Mouse (Mus musculus) embryonic facial prominence, embryonic 11.5 days (tissue): ENCODE results near the gene Gbe1. TPM values are rescaled to one million over a fixed set of nuclear protein-coding genes. Genes with fewer than 3 reads are reported as not detected.

ENCODE experiments used
- ATAC-seq: fragments of 200-750 bp; cut with Nextera tagmentation; replicated peaks from 2 replicates; pipeline ENCODE4 v1.8.0; 2017; ENCODE audit warnings: low read depth; ENCODE audit not compliant: insufficient number of reproducible peaks, low FRiP score, low TSS enrichment
- DNase-seq: peaks from one replicate; pipeline ENCODE4 v3.0.0-alpha.2; 2015; ENCODE audit warnings: low spot score
- H3K27ac ChIP-seq: fragments of 300-500 bp; sonication (generic); replicated peaks from 2 replicates; pipeline ENCODE4 v1.5.1; 2014; ENCODE audit warnings: mild to moderate bottlenecking, low read depth, low read length, control low read depth
- H3K27me3 ChIP-seq: fragments of 300-500 bp; sonication (generic); 2 replicates; pipeline ENCODE4 v1.6.1; 2014; ENCODE audit warnings: mild to moderate bottlenecking, low read length, moderate library complexity, mixed read lengths; ENCODE audit not compliant: control insufficient read depth, insufficient read depth
- H3K36me3 ChIP-seq: fragments of 300-500 bp; sonication (generic); replicated peaks from 2 replicates; pipeline ENCODE4 v1.6.1; 2014; ENCODE audit warnings: low read depth, mild to moderate bottlenecking, low read length, moderate library complexity, mixed read lengths; ENCODE audit not compliant: control insufficient read depth, insufficient read depth
- H3K4me1 ChIP-seq: fragments of 300-500 bp; sonication (generic); 2 replicates; pipeline ENCODE4 v1.6.1; 2014; ENCODE audit warnings: low read length, mixed read lengths; ENCODE audit not compliant: control insufficient read depth, insufficient read depth
- H3K4me2 ChIP-seq: fragments of 300-500 bp; sonication (generic); 2 replicates; pipeline ENCODE4 v1.6.1; 2014; ENCODE audit warnings: low read depth, mild to moderate bottlenecking, control low read depth, low read length, moderate library complexity
- H3K4me3 ChIP-seq: fragments of 300-500 bp; sonication (generic); 2 replicates; pipeline ENCODE4 v1.5.1; 2014; ENCODE audit warnings: low read depth, low read length, control low read depth
- H3K9ac ChIP-seq: fragments of 300-500 bp; sonication (generic); replicated peaks from 2 replicates; pipeline ENCODE4 v1.6.1; 2014; ENCODE audit warnings: mild to moderate bottlenecking, control low read depth, low read length
- H3K9me3 ChIP-seq: fragments of 300-500 bp; sonication (generic); replicated peaks from 2 replicates; pipeline ENCODE4 v1.6.1; 2016; ENCODE audit warnings: mild to moderate bottlenecking, low read length, inconsistent platforms, mixed read lengths; ENCODE audit not compliant: control insufficient read depth
- WGBS: fragments of 180-500 bp; shearing (Covaris S2); extraction: QIAGEN DNeasy Blood & Tissue Kit; methylation state at CpG from one replicate; pipeline ENCODE4 v1.1.7; 2014; 5-methylcytosine and 5-hydroxymethylcytosine counted together
- polyA plus RNA-seq: library from polyadenylated mRNA; unstranded; fragments of >200 nt; fragmentation: Nextera tagmentation; extraction: Ambion mirVana; gene quantifications from 2 replicates; pipeline ENCODE4 v1.2.1, GENCODE M21; 2014

Gene Gbe1
- polyA plus RNA-seq, 1 experiment from 2014 or later = 20.3 TPM

GRCm38 (mm10) chr16:70608358-70608757 is 294.6 kb downstream of the Gbe1 start:
- DNase-seq = no peak
- H3K4me1 ChIP-seq = no peaks in the 10 kb centered on the region
- no peak for ATAC-seq
- no peaks in the 10 kb centered on the region for H3K27me3 ChIP-seq
- H3K9me3 ChIP-seq = no peaks in the 10 kb centered on the region
- no peak overlapping the region for H3K4me2 ChIP-seq
- no peak overlapping the region for H3K9ac ChIP-seq
- H3K27ac ChIP-seq = no peak overlapping the region
- H3K4me3 ChIP-seq = no peak overlapping the region
- no peaks in the 10 kb centered on the region for H3K36me3 ChIP-seq
- WGBS = 85% methylated on average over 2 of the region's 2 CpGs

GRCm38 (mm10) chr16:70617691-70618090 is 303.9 kb downstream of the Gbe1 start:
- no peaks in the 10 kb centered on the region for H3K9me3 ChIP-seq
- ATAC-seq = no peak
- H3K27me3 ChIP-seq = no peaks in the 10 kb centered on the region
- no peak overlapping the region for H3K4me2 ChIP-seq
- DNase-seq = no peak
- H3K36me3 ChIP-seq = no peaks in the 10 kb centered on the region
- 89% methylated on average over 1 of the region's 1 CpGs for WGBS
- H3K4me3 ChIP-seq = no peak overlapping the region
- H3K27ac ChIP-seq = no peak overlapping the region
- H3K4me1 ChIP-seq = no peaks in the 10 kb centered on the region
- no peak overlapping the region for H3K9ac ChIP-seq

GRCm38 (mm10) chr16:70618168-70618567 is 304.4 kb downstream of the Gbe1 start:
- 73% methylated on average over 3 of the region's 3 CpGs for WGBS
- ATAC-seq (no peak), DNase-seq (no peak)
- Histone ChIP-seq H3K9ac (no peak overlapping the region), H3K27ac (no peak overlapping the region), H3K4me2 (no peak overlapping the region), H3K36me3 (no peaks in the 10 kb centered on the region), H3K27me3 (no peaks in the 10 kb centered on the region), H3K4me3 (no peak overlapping the region), H3K9me3 (no peaks in the 10 kb centered on the region), H3K4me1 (no peaks in the 10 kb centered on the region)
